ENCODE assay signal across 39 mouse cellular contexts in the genomic region with DNA sequence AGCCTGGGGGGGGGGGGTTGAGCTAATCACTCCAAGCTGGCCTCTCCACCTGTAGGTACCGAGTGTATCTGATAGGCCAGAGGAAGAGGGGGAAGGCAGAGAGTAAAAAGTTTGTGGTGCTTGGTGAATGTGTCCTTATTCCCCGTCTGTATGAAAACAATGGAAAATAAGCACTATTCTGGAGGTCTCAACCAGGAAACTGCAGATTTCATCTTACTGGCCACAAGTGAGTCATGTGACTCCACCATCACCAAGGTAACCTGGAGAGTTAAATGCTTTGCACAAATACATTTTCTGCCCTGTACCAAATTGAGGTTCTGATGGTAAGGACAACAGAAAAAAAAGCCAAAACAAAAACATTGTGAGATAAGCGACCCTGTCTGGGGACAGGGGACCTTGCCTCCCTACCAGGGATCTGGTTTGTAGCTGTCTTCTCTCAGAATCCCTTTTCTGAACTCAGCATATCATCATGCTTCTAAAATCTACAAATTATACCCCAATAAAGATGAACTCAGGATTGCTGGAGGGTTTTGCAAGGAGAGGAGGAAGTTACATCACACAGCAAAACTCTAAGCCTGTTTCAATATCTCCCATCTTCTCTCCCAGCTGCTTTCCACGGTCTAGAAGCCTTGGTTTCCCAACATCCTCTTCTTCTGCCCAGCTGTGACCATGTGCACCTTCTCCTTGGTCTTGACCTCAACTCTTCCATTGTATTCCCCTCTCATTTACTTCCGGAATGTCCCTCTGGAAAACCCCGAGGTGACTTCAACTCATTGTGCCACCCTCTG. TPM values are rescaled to one million over a fixed set of nuclear protein-coding genes. Genes with fewer than 3 reads are reported as not detected.
DNase-seq lines count a peak whose midpoint lies in the region; ATAC-seq and TF ChIP-seq lines count a peak whose summit lies in the region.
"Had no signal": no experiment of that assay in that cellular context is flagged by ENCODE, and none has a peak within 500 bp of the region (broad histone marks: within the 10 kb centered on the region; RNA-seq: fewer than 3 reads in every experiment).

No protein-coding gene starts in this region.

- H3K79me2 ChIP-seq in MEL (ENCODE audit: control insufficient read depth, insufficient read depth, low read length, poor library complexity): peaks cover 31% of the 10 kb centered on the region

- peak; percentile 75 for ATAC-seq in granulocyte monocyte progenitor cell, adult 5-6 weeks (replicated peaks; ENCODE audit: poor library complexity, severe bottlenecking)
- ATAC-seq in megakaryocyte progenitor cell, adult 5-6 weeks (replicated peaks; ENCODE audit: poor library complexity): peak; percentile 70
- ATAC-seq in hindbrain, embryonic 12.5 days (ENCODE audit: low FRiP score): no peak
- no peak for ATAC-seq in midbrain, embryonic 15.5 days (replicated peaks)
- ATAC-seq: liver, embryonic 12.5 days; liver, postnatal 0 days had no signal

- peaks cover 44 to 73% of the 10 kb centered on the region in 2 experiments for H3K36me3 ChIP-seq in MEL (ENCODE audit: control insufficient read depth in 1 of 2, insufficient read depth in 2 of 2, low read length in 2 of 2)
- H3K36me3 ChIP-seq in hindbrain, embryonic 12.5 days: no peaks in the 10 kb centered on the region
- H3K36me3 ChIP-seq in midbrain, embryonic 15.5 days (replicated peaks): no peaks in the 10 kb centered on the region
- H3K36me3 ChIP-seq: embryonic facial prominence, embryonic 10.5 days; embryonic facial prominence, embryonic 15.5 days; forebrain, embryonic 12.5 days; hindbrain, embryonic 13.5 days; kidney, embryonic 15.5 days; liver, embryonic 12.5 days; midbrain, embryonic 12.5 days; neural tube, embryonic 15.5 days had no signal

- DNase-seq in CD4-positive helper T cell, adult 2 months (ENCODE audit: low read depth, low spot score): peak; percentile 67
- peak; percentile 43 for DNase-seq in MEL (ENCODE audit: low read depth, low spot score)
- no peak for DNase-seq in left cerebral cortex, adult 8-10 months (ENCODE audit: low spot score in 2 of 2)
- no peak for DNase-seq in B cell, adult 2 months
- DNase-seq: cerebellum, adult 11 months; cerebellum, adult 9-11 months; gastrocnemius, postnatal 10 days; heart, postnatal 36 days; kidney, adult 18-20 months; kidney, postnatal 25 days; left cerebral cortex, postnatal 4 days; liver, postnatal 0 days; retina, postnatal 1 day; thymus, postnatal 14 days had no signal

- TF ChIP-seq POLR2A in MEL (IDR thresholded peaks at IDR 0.05; ENCODE audit: control insufficient read depth in 1 of 2, insufficient read depth in 1 of 2, low read depth in 1 of 2, low read length in 2 of 2, poor library complexity in 1 of 2): no peak; a peak in 1 of 4 replicates

- no peak overlapping the region for H3K4me2 ChIP-seq in hindbrain, embryonic 12.5 days (replicated peaks)
- H3K4me2 ChIP-seq in midbrain, embryonic 15.5 days: no peak overlapping the region
- H3K4me2 ChIP-seq: embryonic facial prominence, embryonic 15.5 days; forebrain, embryonic 12.5 days; heart, embryonic 11.5 days; hindbrain, embryonic 13.5 days; kidney, embryonic 15.5 days; liver, embryonic 12.5 days; midbrain, embryonic 12.5 days; neural tube, embryonic 15.5 days had no signal

- H3K4me3 ChIP-seq in MEL (ENCODE audit: control insufficient read depth in 1 of 2, insufficient read depth in 1 of 2, low read depth in 2 of 2, low read length in 2 of 2): no peak overlapping the region
- no peak overlapping the region for H3K4me3 ChIP-seq in hindbrain, embryonic 12.5 days
- H3K4me3 ChIP-seq in midbrain, embryonic 15.5 days: no peak overlapping the region
- H3K4me3 ChIP-seq: embryonic facial prominence, embryonic 10.5 days; embryonic facial prominence, embryonic 15.5 days; forebrain, embryonic 12.5 days; hindbrain, embryonic 13.5 days; kidney, embryonic 15.5 days; layer of hippocampus, adult 2 months; left cerebral cortex, adult 2 months; liver, embryonic 12.5 days; midbrain, embryonic 12.5 days; neural tube, embryonic 15.5 days had no signal

- H3K27me3 ChIP-seq in MEL (ENCODE audit: control insufficient read depth in 1 of 2, insufficient read depth in 2 of 2, low read length in 2 of 2): no peaks in the 10 kb centered on the region
- no peaks in the 10 kb centered on the region for H3K27me3 ChIP-seq in hindbrain, embryonic 12.5 days
- no peaks in the 10 kb centered on the region for H3K27me3 ChIP-seq in midbrain, embryonic 15.5 days (replicated peaks)
- H3K27me3 ChIP-seq: embryonic facial prominence, embryonic 15.5 days; forebrain, embryonic 12.5 days; hindbrain, embryonic 13.5 days; kidney, embryonic 15.5 days; liver, embryonic 12.5 days; midbrain, embryonic 12.5 days; neural tube, embryonic 15.5 days had no signal

- TF ChIP-seq EP300 in MEL (IDR thresholded peaks at IDR 0.05; ENCODE audit: low read depth in 1 of 2, low read length in 2 of 2): peak in 1 of 2 experiments; percentile 47; a peak in 2 of 4 replicates

- TF ChIP-seq RAD21 in MEL (IDR thresholded peaks at IDR 0.05; ENCODE audit: low read depth, low read length): no peak

- H3K9me3 ChIP-seq in MEL (replicated peaks; ENCODE audit: insufficient read depth, low read length): no peaks in the 10 kb centered on the region
- no peaks in the 10 kb centered on the region for H3K9me3 ChIP-seq in hindbrain, embryonic 12.5 days (replicated peaks)
- no peaks in the 10 kb centered on the region for H3K9me3 ChIP-seq in midbrain, embryonic 15.5 days
- H3K9me3 ChIP-seq: embryonic facial prominence, embryonic 10.5 days; embryonic facial prominence, embryonic 15.5 days; forebrain, embryonic 12.5 days; hindbrain, embryonic 13.5 days; kidney, embryonic 15.5 days; liver, embryonic 12.5 days; midbrain, embryonic 12.5 days; neural tube, embryonic 15.5 days had no signal

- H3K27ac ChIP-seq in MEL (ENCODE audit: control insufficient read depth, low read depth, low read length): peak overlapping the region; percentile 18; the same call in 1 of the 2 replicates
- H3K27ac ChIP-seq in hindbrain, embryonic 12.5 days: no peak overlapping the region
- H3K27ac ChIP-seq in midbrain, embryonic 15.5 days: no peak overlapping the region
- H3K27ac ChIP-seq: embryonic facial prominence, embryonic 10.5 days; embryonic facial prominence, embryonic 15.5 days; forebrain, embryonic 12.5 days; hindbrain, embryonic 13.5 days; kidney, embryonic 15.5 days; layer of hippocampus, adult 2 months; left cerebral cortex, adult 2 months; liver, embryonic 12.5 days; midbrain, embryonic 12.5 days; neural tube, embryonic 15.5 days had no signal

- WGBS in hindbrain, embryonic 12.5 days: 81% methylated on average over 6 of the region's 6 CpGs
- 88% methylated on average over 6 of the region's 6 CpGs for WGBS in midbrain, embryonic 15.5 days

- peaks cover 27 to 52% of the 10 kb centered on the region in 2 experiments for H3K4me1 ChIP-seq in MEL (ENCODE audit: control insufficient read depth in 1 of 2, insufficient read depth in 2 of 2, low read length in 2 of 2)
- H3K4me1 ChIP-seq in hindbrain, embryonic 12.5 days: no peaks in the 10 kb centered on the region
- H3K4me1 ChIP-seq in midbrain, embryonic 15.5 days: no peaks in the 10 kb centered on the region
- H3K4me1 ChIP-seq: embryonic facial prominence, embryonic 10.5 days; embryonic facial prominence, embryonic 15.5 days; forebrain, embryonic 12.5 days; hindbrain, embryonic 13.5 days; kidney, embryonic 15.5 days; midbrain, embryonic 12.5 days; neural tube, embryonic 15.5 days had no signal

- TF ChIP-seq CTCF in MEL (IDR thresholded peaks at IDR 0.05 in 2 of 3, conservative IDR thresholded peaks at IDR 0.05 in 1 of 3; ENCODE audit: control insufficient read depth in 1 of 3, insufficient read depth in 1 of 3, low read depth in 2 of 3, low read length in 3 of 3, poor library complexity in 1 of 3, severe bottlenecking in 1 of 3): no peak

- no peak overlapping the region for H3K9ac ChIP-seq in MEL (ENCODE audit: control insufficient read depth, low read depth, low read length, poor library complexity, severe bottlenecking)
- no peak overlapping the region for H3K9ac ChIP-seq in hindbrain, embryonic 12.5 days
- no peak overlapping the region for H3K9ac ChIP-seq in midbrain, embryonic 15.5 days
- H3K9ac ChIP-seq: embryonic facial prominence, embryonic 15.5 days; forebrain, embryonic 12.5 days; forebrain, postnatal 0 days; hindbrain, embryonic 13.5 days; kidney, embryonic 15.5 days; liver, embryonic 12.5 days; liver, postnatal 0 days; midbrain, embryonic 12.5 days; neural tube, embryonic 15.5 days had no signal

TF ChIP-seq in MEL, 35 proteins besides CTCF, POLR2A, EP300 and RAD21 (continues in another document):
- 0 out of 4 replicates have a peak, but pooled peaks of 1 of the 2 experiments have one; percentile 50 for TF ChIP-seq USF2 (IDR thresholded peaks at IDR 0.05; ENCODE audit: borderline replicate concordance in 1 of 2, insufficient read depth in 1 of 2, low read depth in 1 of 2, low read length in 2 of 2)
- no peak for TF ChIP-seq BHLHE40 (IDR thresholded peaks at IDR 0.05; ENCODE audit: borderline replicate concordance, low read depth, low read length)
- no peak for TF ChIP-seq GABPA (IDR thresholded peaks at IDR 0.05; ENCODE audit: low read depth, low read length)

RNA-seq across cellular contexts. Expression of a gene that starts 6.5 kb away (rescaled TPM):
- total RNA-seq in MEL (2012; rRNA removed): 52.3 and 55.7 TPM in 2 replicates
- polyA plus RNA-seq in MEL (2012; ENCODE audit: insufficient read depth in 1 of 2, insufficient read length in 2 of 2, low read depth in 1 of 2, low replicate concordance in 2 of 2, missing spikeins in 1 of 2): 10 to 100 TPM; 66.4 to 70.0 TPM
- total RNA-seq in granulocyte monocyte progenitor cell, adult 5-6 weeks (2014; fragmentation: Nextera tagmentation): 43.5 and 55.4 TPM in 2 replicates
- 22.0 and 34.6 TPM in 2 replicates for total RNA-seq in granulocyte monocyte progenitor cell, adult 5-6 weeks (2017)
- 67.6 and 73.6 TPM in 2 replicates for total RNA-seq in megakaryocyte progenitor cell, adult 5-6 weeks (2015)
- 26.1 and 29.5 TPM in 2 replicates for total RNA-seq in megakaryocyte progenitor cell, adult 5-6 weeks (2017)
- total RNA-seq in left cerebral cortex, adult 8-10 months (2022): 1 to 10 TPM; 2.7 to 6.1 (median 4.5) TPM
- polyA plus RNA-seq in hindbrain, embryonic 12.5 days (2016; fragmentation: Nextera tagmentation; extraction: Ambion mirVana): 1.8 TPM in 2 replicates
- polyA plus RNA-seq in midbrain, embryonic 15.5 days (2015; fragmentation: Nextera tagmentation; extraction: Ambion mirVana): 2.6 and 4.0 TPM in 2 replicates

RNA-seq across cellular contexts. Expression of a gene that starts 45.1 kb away (rescaled TPM):
- total RNA-seq in MEL (2012; rRNA removed): 0.23 TPM in 1 of 2 replicates, not detected in the other
- polyA plus RNA-seq in MEL (2012; ENCODE audit: insufficient read depth in 1 of 2, insufficient read length in 2 of 2, low read depth in 1 of 2, low replicate concordance in 2 of 2, missing spikeins in 1 of 2): under 1 TPM in 1 of 2 experiments, not detected in 1; 0.29 TPM
- not detected in 2 replicates for total RNA-seq in granulocyte monocyte progenitor cell, adult 5-6 weeks (2014; fragmentation: Nextera tagmentation)
- total RNA-seq in granulocyte monocyte progenitor cell, adult 5-6 weeks (2017): not detected in 2 replicates
- total RNA-seq in megakaryocyte progenitor cell, adult 5-6 weeks (2015): not detected in 2 replicates
- total RNA-seq in megakaryocyte progenitor cell, adult 5-6 weeks (2017): not detected in 2 replicates
- total RNA-seq in left cerebral cortex, adult 8-10 months (2022): not detected
- 4.0 and 9.8 TPM in 2 replicates for polyA plus RNA-seq in hindbrain, embryonic 12.5 days (2016; fragmentation: Nextera tagmentation; extraction: Ambion mirVana)
- not detected in 2 replicates for polyA plus RNA-seq in midbrain, embryonic 15.5 days (2015; fragmentation: Nextera tagmentation; extraction: Ambion mirVana)
- total RNA-seq: adrenal gland, adult 2 months; adrenal gland, postnatal 4 days; forebrain, postnatal 0 days; gastrocnemius, postnatal 10 days; heart, postnatal 36 days; layer of hippocampus, adult 2 months; layer of hippocampus, postnatal 14 days; left cerebral cortex, adult 2 months; left cerebral cortex, postnatal 4 days had no signal
- polyA plus RNA-seq: adrenal gland, adult 2 months; cortical plate, adult 2 months; embryonic facial prominence, embryonic 10.5 days; forebrain, embryonic 12.5 days; forebrain, postnatal 0 days; heart, embryonic 11.5 days; heart, embryonic 16.5 days; limb, embryonic 14.5 days; liver, embryonic 12.5 days; liver, postnatal 0 days; lung, embryonic 16.5 days; midbrain, embryonic 12.5 days; stomach, embryonic 16.5 days; urinary bladder, adult 2 months had no signal

Comparison
In these comparisons a context has a peak if more than half of its experiments do, and no peak if none do; other contexts are left out.
1. DNase-seq: peak in CD4-positive helper T cell, adult 2 months (single experiment) and MEL (single experiment); none in left cerebral cortex, adult 8-10 months (0 of 2) and B cell, adult 2 months (0 of 2).
2. ATAC-seq: peak in granulocyte monocyte progenitor cell, adult 5-6 weeks (single experiment) and megakaryocyte progenitor cell, adult 5-6 weeks (single experiment); none in hindbrain, embryonic 12.5 days (single experiment) and midbrain, embryonic 15.5 days (single experiment).